Mouse (Mus musculus): ENCODE measurements around the gene Mitf. TPM values are rescaled to one million over a fixed set of nuclear protein-coding genes. Genes with fewer than 3 reads are reported as not detected.

Gene Mitf
- total RNA-seq, 2 experiments from 2014 or later: 11.0 to 11.5 TPM

GRCm38 (mm10) chr6:97821811-97822210, 15.0 kb downstream of the Mitf start:
- no peak for DNase-seq

- no peak for DNase-seq
Measured at GRCm38 (mm10) chr6:97826642-97827275, 19.9 kb downstream of the Mitf start.

GRCm38 (mm10) chr6:97828021-97828420, 21.2 kb downstream of the Mitf start:
- no peak for DNase-seq

- peak; percentile 15 for DNase-seq
Measured at GRCm38 (mm10) chr6:97828822-97829719, 22.2 kb downstream of the Mitf start.

- DNase-seq: no peak
Measured at GRCm38 (mm10) chr6:97832501-97832900, 25.6 kb downstream of the Mitf start.

GRCm38 (mm10) chr6:97836176-97836575, 29.3 kb downstream of the Mitf start:
- no peak for DNase-seq

- no peak for DNase-seq
Measured at GRCm38 (mm10) chr6:97837711-97838110, 30.9 kb downstream of the Mitf start.

GRCm38 (mm10) chr6:97839568-97839967, 32.7 kb downstream of the Mitf start:
- DNase-seq: no peak

- DNase-seq: no peak
Measured at GRCm38 (mm10) chr6:97844112-97844511, 37.3 kb downstream of the Mitf start.

- DNase-seq: peak; percentile 48
Measured at GRCm38 (mm10) chr6:97848191-97848857, 41.5 kb downstream of the Mitf start.

- DNase-seq: no peak
Measured at GRCm38 (mm10) chr6:97854236-97854635, 47.4 kb downstream of the Mitf start.

- DNase-seq: peak; percentile 24
Measured at GRCm38 (mm10) chr6:97855420-97856170, 48.7 kb downstream of the Mitf start.

GRCm38 (mm10) chr6:97856502-97856901, 49.6 kb downstream of the Mitf start:
- no peak for DNase-seq

- DNase-seq: peak; percentile 53
Measured at GRCm38 (mm10) chr6:97857690-97858089, 50.8 kb downstream of the Mitf start.

- no peak for DNase-seq
Measured at GRCm38 (mm10) chr6:97866575-97866974, 59.7 kb downstream of the Mitf start.

GRCm38 (mm10) chr6:97868005-97868404, 61.2 kb downstream of the Mitf start:
- no peak for DNase-seq

- no peak for DNase-seq
Measured at GRCm38 (mm10) chr6:97869953-97870352, 63.1 kb downstream of the Mitf start.

- DNase-seq: no peak
Measured at GRCm38 (mm10) chr6:97871296-97872030, 64.6 kb downstream of the Mitf start.

GRCm38 (mm10) chr6:97873102-97873501, 66.2 kb downstream of the Mitf start:
- DNase-seq: no peak

- DNase-seq: no peak
Measured at GRCm38 (mm10) chr6:97876990-97877389, 70.1 kb downstream of the Mitf start.

- no peak for DNase-seq
Measured at GRCm38 (mm10) chr6:97877492-97877891, 70.6 kb downstream of the Mitf start.

Measured in gastrocnemius, postnatal 25 days (tissue).